Mouse (Mus musculus) intestine, embryonic 16.5 days (tissue): ENCODE results near the gene Kndc1. TPM values are rescaled to one million over a fixed set of nuclear protein-coding genes. Genes with fewer than 3 reads are reported as not detected.

ENCODE experiments used
- ATAC-seq: fragments of 200-750 bp; cut with Nextera tagmentation; 2 replicates; pipeline ENCODE4 v1.8.0; 2017; ENCODE audit warnings: moderate TSS enrichment, moderate library complexity
- H3K27ac ChIP-seq: fragments of 300-500 bp; sonication (generic); 2 replicates; pipeline ENCODE4 v1.5.1; 2014; ENCODE audit warnings: mild to moderate bottlenecking, low read length
- H3K27me3 ChIP-seq: fragments of 300-500 bp; sonication (generic); replicated peaks from 2 replicates; pipeline ENCODE4 v1.6.1; 2014; ENCODE audit warnings: low read length, control low read depth, mixed read lengths; ENCODE audit not compliant: control insufficient read depth, insufficient read depth
- H3K36me3 ChIP-seq: fragments of 300-500 bp; sonication (generic); 2 replicates; pipeline ENCODE4 v1.6.1; 2014; ENCODE audit warnings: low read length, control low read depth; ENCODE audit not compliant: control insufficient read depth, insufficient read depth
- H3K4me1 ChIP-seq: fragments of 300-500 bp; sonication (generic); 2 replicates; pipeline ENCODE4 v1.6.1; 2014; ENCODE audit warnings: low read length, control low read depth, mixed read lengths; ENCODE audit not compliant: control insufficient read depth, insufficient read depth
- H3K4me2 ChIP-seq: fragments of 300-500 bp; sonication (generic); 2 replicates; pipeline ENCODE4 v1.6.1; 2014; ENCODE audit warnings: low read depth, low read length, control low read depth
- H3K4me3 ChIP-seq: fragments of 300-500 bp; sonication (generic); 2 replicates; pipeline ENCODE4 v1.5.1; 2014; ENCODE audit warnings: mild to moderate bottlenecking, low read length
- H3K9ac ChIP-seq: fragments of 300-500 bp; sonication (generic); 2 replicates; pipeline ENCODE4 v1.6.1; 2014; ENCODE audit warnings: low read depth, low read length
- H3K9me3 ChIP-seq: fragments of 300-500 bp; sonication (generic); 2 replicates; pipeline ENCODE4 v1.6.1; 2016; ENCODE audit warnings: low read length, control low read depth; ENCODE audit not compliant: control insufficient read depth
- WGBS: fragments of 180-500 bp; shearing (Covaris S2); extraction: QIAGEN DNeasy Blood & Tissue Kit; methylation state at CpG from one replicate; pipeline ENCODE4 v1.1.7; 2014; 5-methylcytosine and 5-hydroxymethylcytosine counted together
- polyA plus RNA-seq: library from polyadenylated mRNA; unstranded; fragments of >200 nt; fragmentation: Nextera tagmentation; extraction: Ambion mirVana; gene quantifications from 2 replicates; pipeline ENCODE4 v1.2.1, GENCODE M21; 2015

Kndc1 gene
- 0.09 and 0.13 TPM in 2 replicates for polyA plus RNA-seq

- ATAC-seq = no peak
- H3K9me3 ChIP-seq = no peaks in the 10 kb centered on the region
- H3K4me2 ChIP-seq = peak within 1 kb of the TSS; percentile 69
- no peaks in the 10 kb centered on the region for H3K36me3 ChIP-seq
- H3K9ac ChIP-seq = peak within 1 kb of the TSS; percentile 45
- H3K4me1 ChIP-seq = 0 out of 2 replicates have a peak, but pooled peaks cover 3% of the 10 kb centered on the region
- peak within 1 kb of the TSS; percentile 43 for H3K4me3 ChIP-seq
- H3K27ac ChIP-seq = no peak within 1 kb of the TSS
- H3K27me3 ChIP-seq = peaks cover 35% of the 10 kb centered on the region
- WGBS = under 1% methylated on average over 50 of the region's 50 CpGs
These were observed at the start of gene Kndc1 for GRCm38 (mm10) chr7:139894655-139895557. Gene Kndc1 (plus strand): TSS chr7:139894696.

- Histone ChIP-seq H3K9me3 (no peaks in the 10 kb centered on the region), H3K9ac (no peak overlapping the region), H3K4me2 (no peak overlapping the region), H3K36me3 (no peaks in the 10 kb centered on the region), H3K27ac (no peak overlapping the region), H3K4me3 (no peak overlapping the region), H3K27me3 (no peaks in the 10 kb centered on the region), H3K4me1 (no peaks in the 10 kb centered on the region)
- ATAC-seq = no peak
- WGBS = 77% methylated on average over 2 of the region's 2 CpGs
These were observed 49.4 kb upstream of the Kndc1 start for GRCm38 (mm10) chr7:139845101-139845500.

GRCm38 (mm10) chr7:139850152-139850551 is 44.3 kb upstream of the Kndc1 start:
- WGBS = 31% methylated on average over 6 of the region's 6 CpGs
- H3K27me3 ChIP-seq = no peaks in the 10 kb centered on the region

GRCm38 (mm10) chr7:139850677-139851076 is 43.8 kb upstream of the Kndc1 start:
- H3K27ac ChIP-seq = no peak overlapping the region
- no peaks in the 10 kb centered on the region for H3K9me3 ChIP-seq
- no peaks in the 10 kb centered on the region for H3K36me3 ChIP-seq
- H3K9ac ChIP-seq = no peak overlapping the region
- no peaks in the 10 kb centered on the region for H3K27me3 ChIP-seq
- H3K4me2 ChIP-seq = no peak overlapping the region
- 69% methylated on average over 5 of the region's 5 CpGs for WGBS
- no peak overlapping the region for H3K4me3 ChIP-seq
- no peaks in the 10 kb centered on the region for H3K4me1 ChIP-seq
- ATAC-seq = no peak

More at GRCm38 (mm10) chr7:139850152-139850551, 44.3 kb upstream of the Kndc1 start:
- no peak for ATAC-seq
- Histone ChIP-seq H3K4me2 (no peak overlapping the region), H3K4me3 (no peak overlapping the region), H3K27ac (no peak overlapping the region), H3K4me1 (no peaks in the 10 kb centered on the region), H3K9me3 (no peaks in the 10 kb centered on the region), H3K36me3 (no peaks in the 10 kb centered on the region), H3K9ac (no peak overlapping the region)

- no peaks in the 10 kb centered on the region for H3K36me3 ChIP-seq
- H3K4me1 ChIP-seq = no peaks in the 10 kb centered on the region
- no peaks in the 10 kb centered on the region for H3K27me3 ChIP-seq
- 52% methylated on average over 6 of the region's 6 CpGs for WGBS
- H3K27ac ChIP-seq = no peak overlapping the region
- no peak for ATAC-seq
- H3K9ac ChIP-seq = no peak overlapping the region
- no peaks in the 10 kb centered on the region for H3K9me3 ChIP-seq
- no peak overlapping the region for H3K4me2 ChIP-seq
- H3K4me3 ChIP-seq = no peak overlapping the region
These were observed 43.4 kb upstream of the Kndc1 start for GRCm38 (mm10) chr7:139851098-139851497.

GRCm38 (mm10) chr7:139855261-139855660 is 39.2 kb upstream of the Kndc1 start:
- 77% methylated on average over 11 of the region's 11 CpGs for WGBS

GRCm38 (mm10) chr7:139861411-139861810 is 33.1 kb upstream of the Kndc1 start:
- Histone ChIP-seq H3K36me3 (no peaks in the 10 kb centered on the region), H3K9ac (no peak overlapping the region), H3K4me1 (no peaks in the 10 kb centered on the region), H3K27me3 (no peaks in the 10 kb centered on the region), H3K27ac (no peak overlapping the region), H3K9me3 (no peaks in the 10 kb centered on the region), H3K4me3 (no peak overlapping the region), H3K4me2 (no peak overlapping the region)
- WGBS = 24% methylated on average over 3 of the region's 3 CpGs
- no peak for ATAC-seq

More at GRCm38 (mm10) chr7:139855261-139855660, 39.2 kb upstream of the Kndc1 start:
- Histone ChIP-seq H3K4me3 (no peak overlapping the region), H3K27ac (no peak overlapping the region), H3K36me3 (no peaks in the 10 kb centered on the region), H3K4me1 (no peaks in the 10 kb centered on the region), H3K4me2 (no peak overlapping the region), H3K27me3 (no peaks in the 10 kb centered on the region), H3K9ac (no peak overlapping the region), H3K9me3 (no peaks in the 10 kb centered on the region)
- no peak for ATAC-seq

GRCm38 (mm10) chr7:139863076-139863475 is 31.4 kb upstream of the Kndc1 start:
- H3K36me3 ChIP-seq = no peaks in the 10 kb centered on the region
- H3K9ac ChIP-seq = no peak overlapping the region
- no peak overlapping the region for H3K4me3 ChIP-seq
- no peak overlapping the region for H3K27ac ChIP-seq
- no peaks in the 10 kb centered on the region for H3K9me3 ChIP-seq
- no peaks in the 10 kb centered on the region for H3K27me3 ChIP-seq
- no peaks in the 10 kb centered on the region for H3K4me1 ChIP-seq
- ATAC-seq = no peak
- H3K4me2 ChIP-seq = no peak overlapping the region
- WGBS = 79% methylated on average over 2 of the region's 2 CpGs

GRCm38 (mm10) chr7:139864253-139864652 is 30.2 kb upstream of the Kndc1 start:
- Histone ChIP-seq H3K4me2 (no peak overlapping the region), H3K27me3 (no peaks in the 10 kb centered on the region), H3K4me3 (no peak overlapping the region), H3K9me3 (no peaks in the 10 kb centered on the region), H3K27ac (no peak overlapping the region), H3K36me3 (no peaks in the 10 kb centered on the region), H3K9ac (no peak overlapping the region), H3K4me1 (no peaks in the 10 kb centered on the region)
- 45% methylated on average over 2 of the region's 2 CpGs for WGBS
- no peak for ATAC-seq
